Mouse (Mus musculus) cerebellum, postnatal 14 days (tissue): ENCODE data around the gene Olfr766-ps1.
"Not testable (repeated sequence)": the region's sequence is repeated elsewhere in the genome, so short reads cannot be mapped to it uniquely, and the experiment has no call there.

Source experiments
- DNase-seq, 2 experiments: peaks; one replicate each; pipeline ENCODE4 v3.0.0; 2021; ENCODE audit warnings: mixed read lengths in 2 of 2

Gene Olfr766-ps1

GRCm38 (mm10) chr10:129068877-129069276 is at the start of gene Olfr766-ps1:
TSS of gene Olfr766-ps1 (minus strand) at chr10:129068977.
- no peak for DNase-seq

- DNase-seq, result no peak
These were observed 49.0 kb upstream of the Olfr766-ps1 start, which contains the start of gene Olfr769 for GRCm38 (mm10) chr10:129117761-129118160. TSS of gene Olfr769 (minus strand) at chr10:129117861.

- no peak for DNase-seq
These were observed 46.4 kb upstream of the Olfr766-ps1 start for GRCm38 (mm10) chr10:129115146-129115545.

GRCm38 (mm10) chr10:129101231-129101630 is 32.5 kb upstream of the Olfr766-ps1 start:
- DNase-seq, result no peak

GRCm38 (mm10) chr10:129099275-129099674 is 30.5 kb upstream of the Olfr766-ps1 start, which contains the start of gene Olfr768:
TSS of gene Olfr768 (minus strand) at chr10:129099375.
- no peak for DNase-seq

GRCm38 (mm10) chr10:129082810-129083209 is 14.0 kb upstream of the Olfr766-ps1 start, which contains the start of gene Olfr767:
TSS of gene Olfr767 (minus strand) at chr10:129082910.
- not testable (repeated sequence) for DNase-seq

GRCm38 (mm10) chr10:129049898-129050297 is 18.9 kb downstream of the Olfr766-ps1 start, which contains the start of gene Olfr765:
TSS of gene Olfr765 (minus strand) at chr10:129049998.
- DNase-seq, result not testable (repeated sequence)

- DNase-seq, result no peak
These were observed 29.0 kb downstream of the Olfr766-ps1 start, which contains the start of gene Olfr764-ps1 for GRCm38 (mm10) chr10:129039796-129040195. TSS of gene Olfr764-ps1 (minus strand) at chr10:129039896.

GRCm38 (mm10) chr10:129028343-129028742 is 40.4 kb downstream of the Olfr766-ps1 start:
- DNase-seq, result no peak

- DNase-seq, result peak; percentile 68 to 81
These were observed 42.6 kb downstream of the Olfr766-ps1 start for GRCm38 (mm10) chr10:129026018-129026662.

GRCm38 (mm10) chr10:129023319-129023718 is 45.5 kb downstream of the Olfr766-ps1 start:
- no peak for DNase-seq

GRCm38 (mm10) chr10:129014477-129014876 is 54.3 kb downstream of the Olfr766-ps1 start:
- no peak for DNase-seq
